Mouse (Mus musculus) testis, postnatal 14 days (tissue): ENCODE results near the gene Tead3.
A peak's percentile ranks its signal among the peaks of the same experiment; 100 is the strongest.

ENCODE experiments used
- DNase-seq: peaks from one replicate; pipeline ENCODE4 v3.0.0; 2021; ENCODE audit warnings: low spot score

The Tead3 gene

GRCm38 (mm10) chr17:28350466-28351352 lies at the start of gene Tead3:
TSS of gene Tead3 (minus strand) at chr17:28350817.
- peak; percentile 79 for DNase-seq

GRCm38 (mm10) chr17:28394994-28395393 lies 44.4 kb upstream of the Tead3 start:
- DNase-seq: no peak

- DNase-seq: no peak
Observed at GRCm38 (mm10) chr17:28394051-28394765, 43.6 kb upstream of the Tead3 start.

- no peak for DNase-seq
Observed at GRCm38 (mm10) chr17:28391568-28392432, 41.2 kb upstream of the Tead3 start.

- DNase-seq: no peak
Observed at GRCm38 (mm10) chr17:28388534-28388933, 37.9 kb upstream of the Tead3 start.

GRCm38 (mm10) chr17:28386150-28386905 lies 35.7 kb upstream of the Tead3 start:
- DNase-seq: peak; percentile 82

- DNase-seq: no peak
Observed at GRCm38 (mm10) chr17:28384298-28384697, 33.7 kb upstream of the Tead3 start.

- DNase-seq: no peak
Observed at GRCm38 (mm10) chr17:28380255-28380654, 29.6 kb upstream of the Tead3 start.

- no peak for DNase-seq
Observed at GRCm38 (mm10) chr17:28375592-28376061, 25.0 kb upstream of the Tead3 start.

- DNase-seq: no peak
Observed at GRCm38 (mm10) chr17:28374494-28374893, 23.9 kb upstream of the Tead3 start.

- peak; percentile 71 for DNase-seq
Observed at GRCm38 (mm10) chr17:28373821-28374220, 23.2 kb upstream of the Tead3 start.

- DNase-seq: no peak
Observed at GRCm38 (mm10) chr17:28371941-28372340, 21.3 kb upstream of the Tead3 start.

GRCm38 (mm10) chr17:28371286-28371685 lies 20.7 kb upstream of the Tead3 start:
- DNase-seq: no peak

GRCm38 (mm10) chr17:28369056-28369455 lies 18.4 kb upstream of the Tead3 start:
- no peak for DNase-seq

- peak; percentile 79 for DNase-seq
Observed at GRCm38 (mm10) chr17:28368449-28368848, 17.8 kb upstream of the Tead3 start.

- no peak for DNase-seq
Observed at GRCm38 (mm10) chr17:28365122-28365521, 14.5 kb upstream of the Tead3 start, which contains the start of gene Tulp1. TSS of gene Tulp1 (minus strand) at chr17:28365222.

GRCm38 (mm10) chr17:28363507-28363906 lies 12.9 kb upstream of the Tead3 start:
- no peak for DNase-seq

- no peak for DNase-seq
Observed at GRCm38 (mm10) chr17:28362653-28363292, 12.2 kb upstream of the Tead3 start.

- no peak for DNase-seq
Observed at GRCm38 (mm10) chr17:28361921-28362652, 11.5 kb upstream of the Tead3 start.
